In the genomic region with DNA sequence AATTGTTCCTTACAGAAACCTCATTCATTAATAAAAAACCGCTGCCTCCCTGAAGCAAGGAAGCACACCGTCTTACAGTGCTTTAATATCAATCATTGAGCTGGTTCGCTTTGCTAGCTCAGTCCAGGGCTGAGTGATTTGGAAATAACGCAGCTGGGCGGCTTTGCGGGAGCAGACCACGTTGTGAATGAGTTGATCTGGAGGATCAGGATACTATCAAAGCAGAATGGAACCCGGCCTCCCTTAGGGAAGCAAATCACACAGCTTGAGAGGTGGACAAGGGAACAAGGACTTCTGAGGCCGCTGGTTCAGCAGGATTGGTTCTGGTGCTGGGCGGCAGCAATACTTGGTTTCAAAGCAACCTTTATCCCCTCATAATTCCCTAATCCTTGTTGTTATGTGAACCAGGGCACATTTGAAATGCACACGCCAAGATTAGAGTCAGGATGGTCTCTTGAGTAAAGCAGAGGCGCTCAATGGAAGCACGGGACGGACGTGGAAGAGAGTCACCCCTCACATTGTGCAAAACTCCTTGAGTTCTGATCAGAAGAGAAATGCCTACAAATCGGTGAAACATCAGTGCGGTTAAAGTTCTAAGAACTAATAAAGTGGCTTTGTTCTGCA, we compare ENCODE assay signal across 14 mouse cellular contexts. TPM values are rescaled to one million over a fixed set of nuclear protein-coding genes. Genes with fewer than 3 reads are reported as not detected.
DNase-seq lines count a peak whose midpoint lies in the region; ATAC-seq and TF ChIP-seq lines count a peak whose summit lies in the region.
"Had no signal": no experiment of that assay in that cellular context is flagged by ENCODE, and none has a peak within 500 bp of the region (broad histone marks: within the 10 kb centered on the region; RNA-seq: fewer than 3 reads in every experiment).

No protein-coding gene starts in this region.

- DNase-seq in hindbrain, embryonic 14.5 days (ENCODE audit: low spot score) = no peak
- DNase-seq in midbrain, embryonic 10.5 days (ENCODE audit: low spot score) = peak; percentile 58
- DNase-seq in midbrain, postnatal 0 days (ENCODE audit: low spot score) = no peak
- DNase-seq in lung, postnatal 10 days = peak; percentile 51
- DNase-seq in cerebellum, postnatal 10 days = no peak
- DNase-seq in cerebellum, postnatal 25 days = no peak
- DNase-seq: adrenal gland, postnatal 25 days; cerebellum, adult 9-11 months; heart, postnatal 4 days; kidney, postnatal 14 days had no signal

- no peak for TF ChIP-seq CTCF in midbrain, postnatal 0 days (IDR thresholded peaks at IDR 0.05)

- H3K4me1 ChIP-seq in hindbrain, embryonic 14.5 days (replicated peaks; ENCODE audit: control insufficient read depth, insufficient read depth, low read length) = 0 out of 2 replicates have a peak, but pooled peaks cover 5% of the 10 kb centered on the region
- no peaks in the 10 kb centered on the region for H3K4me1 ChIP-seq in hindbrain, embryonic 12.5 days
- peaks cover 19% of the 10 kb centered on the region for H3K4me1 ChIP-seq in midbrain, embryonic 10.5 days
- H3K4me1 ChIP-seq in midbrain, postnatal 0 days (ENCODE audit: insufficient read depth, low read length) = no peaks in the 10 kb centered on the region

- H3K4me2 ChIP-seq in hindbrain, embryonic 14.5 days (replicated peaks) = no peak overlapping the region
- H3K4me2 ChIP-seq in hindbrain, embryonic 12.5 days (replicated peaks) = no peak overlapping the region
- no peak overlapping the region for H3K4me2 ChIP-seq in midbrain, postnatal 0 days (ENCODE audit: low read depth, low read length, poor library complexity, severe bottlenecking)
- H3K4me2 ChIP-seq: embryonic facial prominence, embryonic 13.5 days; liver, embryonic 15.5 days had no signal

- H3K4me3 ChIP-seq in hindbrain, embryonic 14.5 days (replicated peaks; ENCODE audit: low read length) = no peak overlapping the region
- H3K4me3 ChIP-seq in hindbrain, embryonic 12.5 days = no peak overlapping the region
- 0 out of 2 replicates have a peak overlapping the region, but pooled peaks have one; percentile 1 for H3K4me3 ChIP-seq in midbrain, embryonic 10.5 days
- no peak overlapping the region for H3K4me3 ChIP-seq in midbrain, postnatal 0 days (ENCODE audit: low read depth, low read length)
- H3K4me3 ChIP-seq: embryonic facial prominence, embryonic 13.5 days; liver, embryonic 15.5 days had no signal

- H3K36me3 ChIP-seq in hindbrain, embryonic 14.5 days (replicated peaks; ENCODE audit: control insufficient read depth, insufficient read depth) = no peaks in the 10 kb centered on the region
- H3K36me3 ChIP-seq in hindbrain, embryonic 12.5 days = no peaks in the 10 kb centered on the region
- H3K36me3 ChIP-seq in midbrain, embryonic 10.5 days = no peaks in the 10 kb centered on the region
- H3K36me3 ChIP-seq in midbrain, postnatal 0 days (ENCODE audit: insufficient read depth, low read length) = no peaks in the 10 kb centered on the region
- H3K36me3 ChIP-seq: embryonic facial prominence, embryonic 13.5 days; liver, embryonic 15.5 days had no signal

- no peaks in the 10 kb centered on the region for H3K27me3 ChIP-seq in hindbrain, embryonic 14.5 days (ENCODE audit: control insufficient read depth, insufficient read depth, low read length)
- no peaks in the 10 kb centered on the region for H3K27me3 ChIP-seq in hindbrain, embryonic 12.5 days
- peaks cover 90% of the 10 kb centered on the region for H3K27me3 ChIP-seq in midbrain, embryonic 10.5 days (ENCODE audit: low read depth, poor library complexity, severe bottlenecking)
- no peaks in the 10 kb centered on the region; the same call in 1 of the 2 replicates for H3K27me3 ChIP-seq in midbrain, postnatal 0 days (ENCODE audit: insufficient read depth, low read length)
- H3K27me3 ChIP-seq: embryonic facial prominence, embryonic 13.5 days; liver, embryonic 15.5 days had no signal

- H3K9me3 ChIP-seq in hindbrain, embryonic 14.5 days (ENCODE audit: control insufficient read depth, low read length) = no peaks in the 10 kb centered on the region
- no peaks in the 10 kb centered on the region for H3K9me3 ChIP-seq in hindbrain, embryonic 12.5 days (replicated peaks)
- no peaks in the 10 kb centered on the region for H3K9me3 ChIP-seq in midbrain, embryonic 10.5 days (replicated peaks)
- H3K9me3 ChIP-seq in midbrain, postnatal 0 days (ENCODE audit: low read length) = no peaks in the 10 kb centered on the region
- H3K9me3 ChIP-seq: embryonic facial prominence, embryonic 13.5 days; liver, embryonic 15.5 days had no signal

- H3K9ac ChIP-seq in hindbrain, embryonic 14.5 days = no peak overlapping the region
- no peak overlapping the region for H3K9ac ChIP-seq in hindbrain, embryonic 12.5 days
- H3K9ac ChIP-seq in midbrain, postnatal 0 days (replicated peaks; ENCODE audit: low read length, poor library complexity, severe bottlenecking) = no peak overlapping the region
- H3K9ac ChIP-seq: embryonic facial prominence, embryonic 13.5 days; liver, embryonic 15.5 days had no signal

- H3K27ac ChIP-seq in hindbrain, embryonic 14.5 days = peak overlapping the region; percentile 16; the same call in 1 of the 2 replicates
- no peak overlapping the region for H3K27ac ChIP-seq in hindbrain, embryonic 12.5 days
- peak overlapping the region; percentile 13; the same call in 1 of the 2 replicates for H3K27ac ChIP-seq in midbrain, embryonic 10.5 days (replicated peaks)
- H3K27ac ChIP-seq in midbrain, postnatal 0 days (ENCODE audit: low read depth, low read length) = no peak overlapping the region
- H3K27ac ChIP-seq: embryonic facial prominence, embryonic 13.5 days; liver, embryonic 15.5 days had no signal

- no peak for ATAC-seq in hindbrain, embryonic 14.5 days (ENCODE audit: low FRiP score)
- no peak for ATAC-seq in hindbrain, embryonic 12.5 days (ENCODE audit: low FRiP score)
- ATAC-seq in midbrain, postnatal 0 days (ENCODE audit: low FRiP score) = no peak
- ATAC-seq: inflammation-experienced regulatory T-cells, adult 6 months had no signal

- 47% methylated on average over 17 of the region's 17 CpGs for WGBS in hindbrain, embryonic 14.5 days
- WGBS in hindbrain, embryonic 12.5 days = 56% methylated on average over 17 of the region's 17 CpGs
- 31% methylated on average over 17 of the region's 17 CpGs for WGBS in midbrain, embryonic 10.5 days
- 17% methylated on average over 17 of the region's 17 CpGs for WGBS in midbrain, postnatal 0 days

RNA-seq across cellular contexts. Expression of gene Slk, which starts 14.3 kb away (rescaled TPM):
- 9.7 and 10.6 TPM in 2 replicates for polyA plus RNA-seq in hindbrain, embryonic 14.5 days (2014; fragmentation: Nextera tagmentation; extraction: Ambion mirVana)
- 9.1 and 10.7 TPM in 2 replicates for polyA plus RNA-seq in hindbrain, embryonic 12.5 days (2016; fragmentation: Nextera tagmentation; extraction: Ambion mirVana)
- 5.9 and 7.0 TPM in 2 replicates for polyA plus RNA-seq in midbrain, embryonic 10.5 days (2016; fragmentation: Nextera tagmentation; extraction: Ambion mirVana)
- 19.5 and 33.3 TPM in 2 replicates for total RNA-seq in midbrain, postnatal 0 days (2014; rRNA removed)
- 2.7 and 4.0 TPM in 2 replicates for polyA plus RNA-seq in midbrain, postnatal 0 days (2015; fragmentation: Nextera tagmentation; extraction: Ambion mirVana)

RNA-seq across cellular contexts. Expression of gene Stn1, which starts 27.8 kb away (rescaled TPM):
- polyA plus RNA-seq in hindbrain, embryonic 14.5 days (2014; fragmentation: Nextera tagmentation; extraction: Ambion mirVana) = 26.8 and 30.9 TPM in 2 replicates
- polyA plus RNA-seq in hindbrain, embryonic 12.5 days (2016; fragmentation: Nextera tagmentation; extraction: Ambion mirVana) = 42.1 and 44.2 TPM in 2 replicates
- 52.5 and 63.4 TPM in 2 replicates for polyA plus RNA-seq in midbrain, embryonic 10.5 days (2016; fragmentation: Nextera tagmentation; extraction: Ambion mirVana)
- 16.3 and 28.1 TPM in 2 replicates for total RNA-seq in midbrain, postnatal 0 days (2014; rRNA removed)
- 19.5 and 22.2 TPM in 2 replicates for polyA plus RNA-seq in midbrain, postnatal 0 days (2015; fragmentation: Nextera tagmentation; extraction: Ambion mirVana)

Comparison
In these comparisons a context has a peak if more than half of its experiments do, and no peak if none do; other contexts are left out.
1. DNase-seq: peak in midbrain, embryonic 10.5 days (single experiment) and lung, postnatal 10 days (single experiment); none in hindbrain, embryonic 14.5 days (single experiment), midbrain, postnatal 0 days (single experiment), cerebellum, postnatal 10 days (0 of 2) and cerebellum, postnatal 25 days (0 of 2).
2. H3K27ac ChIP-seq: peak in hindbrain, embryonic 14.5 days (single experiment) and midbrain, embryonic 10.5 days (single experiment); none in hindbrain, embryonic 12.5 days (single experiment) and midbrain, postnatal 0 days (single experiment).